Comparison of ENCODE assay signal across 10 mouse cellular contexts in genomic region chr5:149264405-149264804, GRCm38 (mm10). TPM values are rescaled to one million over a fixed set of nuclear protein-coding genes. Genes with fewer than 3 reads are reported as not detected.
DNase-seq lines count a peak whose midpoint lies in the region; ATAC-seq lines count a peak whose summit lies in the region.
"Had no signal": no experiment of that assay in that cellular context is flagged by ENCODE, and none has a peak within 500 bp of the region (broad histone marks: within the 10 kb centered on the region; RNA-seq: fewer than 3 reads in every experiment).

Alox5ap (plus strand) TSS chr5:149264767.

- no peaks in the 10 kb centered on the region for H3K27me3 ChIP-seq in hindbrain, embryonic 15.5 days
- H3K27me3 ChIP-seq in hindbrain, embryonic 14.5 days (ENCODE audit: control insufficient read depth, insufficient read depth, low read length): no peaks in the 10 kb centered on the region
- H3K27me3 ChIP-seq in stomach, embryonic 15.5 days (replicated peaks): no peaks in the 10 kb centered on the region

- H3K4me3 ChIP-seq in hindbrain, embryonic 15.5 days: no peak within 1 kb of the TSS
- H3K4me3 ChIP-seq in hindbrain, embryonic 14.5 days (replicated peaks; ENCODE audit: low read length): no peak within 1 kb of the TSS
- H3K4me3 ChIP-seq in stomach, embryonic 15.5 days (replicated peaks): 0 out of 2 replicates have a peak within 1 kb of the TSS, but pooled peaks have one; percentile 5
- H3K4me3 ChIP-seq: erythroblast, embryonic 14.5 days had no signal

- no peak for DNase-seq in hindbrain, embryonic 14.5 days (ENCODE audit: low spot score)
- DNase-seq in thymus, postnatal 0 days (ENCODE audit: low spot score): no peak
- DNase-seq in thymus, postnatal 10 days (ENCODE audit: low spot score in 2 of 2): no peak
- no peak for DNase-seq in large intestine, adult 2 months (ENCODE audit: low read depth, low spot score)
- no peak for DNase-seq in yolk sac, embryonic 10.5 days (ENCODE audit: low spot score)
- DNase-seq in spleen, adult 12 weeks (ENCODE audit: low spot score): no peak
- DNase-seq: lung, embryonic 14.5 days had no signal

- H3K4me1 ChIP-seq in hindbrain, embryonic 15.5 days (replicated peaks): peaks cover 2% of the 10 kb centered on the region
- peaks cover 2% of the 10 kb centered on the region for H3K4me1 ChIP-seq in hindbrain, embryonic 14.5 days (replicated peaks; ENCODE audit: control insufficient read depth, insufficient read depth, low read length)
- H3K4me1 ChIP-seq in stomach, embryonic 15.5 days: 0 out of 2 replicates have a peak, but pooled peaks cover 4% of the 10 kb centered on the region

- H3K9ac ChIP-seq in hindbrain, embryonic 15.5 days: no peak within 1 kb of the TSS
- no peak within 1 kb of the TSS for H3K9ac ChIP-seq in hindbrain, embryonic 14.5 days
- no peak within 1 kb of the TSS for H3K9ac ChIP-seq in stomach, embryonic 15.5 days
- H3K9ac ChIP-seq: lung, embryonic 14.5 days had no signal

- ATAC-seq in hindbrain, embryonic 15.5 days (ENCODE audit: low FRiP score, low read depth): no peak
- no peak for ATAC-seq in hindbrain, embryonic 14.5 days (ENCODE audit: low FRiP score)
- no peak for ATAC-seq in stomach, embryonic 15.5 days (ENCODE audit: insufficient read depth, low FRiP score, low read depth)

- H3K27ac ChIP-seq in hindbrain, embryonic 15.5 days (replicated peaks): no peak within 1 kb of the TSS
- no peak within 1 kb of the TSS for H3K27ac ChIP-seq in hindbrain, embryonic 14.5 days
- no peak within 1 kb of the TSS for H3K27ac ChIP-seq in stomach, embryonic 15.5 days

- no peak within 1 kb of the TSS for H3K4me2 ChIP-seq in hindbrain, embryonic 15.5 days
- no peak within 1 kb of the TSS for H3K4me2 ChIP-seq in hindbrain, embryonic 14.5 days (replicated peaks)
- H3K4me2 ChIP-seq in stomach, embryonic 15.5 days: no peak within 1 kb of the TSS
- H3K4me2 ChIP-seq: lung, embryonic 14.5 days had no signal

- H3K36me3 ChIP-seq in hindbrain, embryonic 15.5 days: no peaks in the 10 kb centered on the region
- H3K36me3 ChIP-seq in hindbrain, embryonic 14.5 days (replicated peaks; ENCODE audit: control insufficient read depth, insufficient read depth): no peaks in the 10 kb centered on the region
- no peaks in the 10 kb centered on the region for H3K36me3 ChIP-seq in stomach, embryonic 15.5 days

- H3K9me3 ChIP-seq in hindbrain, embryonic 15.5 days: no peaks in the 10 kb centered on the region
- H3K9me3 ChIP-seq in hindbrain, embryonic 14.5 days (ENCODE audit: control insufficient read depth, low read length): no peaks in the 10 kb centered on the region
- no peaks in the 10 kb centered on the region for H3K9me3 ChIP-seq in stomach, embryonic 15.5 days

- WGBS in hindbrain, embryonic 15.5 days: 55% methylated on average over 4 of the region's 4 CpGs
- WGBS in hindbrain, embryonic 14.5 days: 52% methylated on average over 4 of the region's 4 CpGs
- whole genome bisulfite sequencing in large intestine, adult 2 months: 48% methylated on average over 4 of the region's 4 CpGs
- WGBS in stomach, embryonic 15.5 days: 51% methylated on average over 4 of the region's 4 CpGs

RNA-seq across cellular contexts. Expression of gene Alox5ap, which starts in this region (rescaled TPM):
- polyA plus RNA-seq in hindbrain, embryonic 15.5 days (2015; fragmentation: Nextera tagmentation; extraction: Ambion mirVana): 12.2 and 12.5 TPM in 2 replicates
- 9.5 and 14.8 TPM in 2 replicates for polyA plus RNA-seq in hindbrain, embryonic 14.5 days (2014; fragmentation: Nextera tagmentation; extraction: Ambion mirVana)
- 29.7 and 29.8 TPM in 2 replicates for polyA plus RNA-seq in thymus, postnatal 0 days (2015; fragmentation: Nextera tagmentation; extraction: Ambion mirVana)
- polyA plus RNA-seq in large intestine, adult 2 months (2012; rRNA removed): 15.7 and 15.9 TPM in 2 replicates
- polyA plus RNA-seq in stomach, embryonic 15.5 days (2015; fragmentation: Nextera tagmentation; extraction: Ambion mirVana): 26.1 and 32.2 TPM in 2 replicates
- polyA plus RNA-seq: erythroblast, embryonic 14.5 days had no signal
